Mouse (Mus musculus) olfactory bulb, adult 2 months (tissue): ENCODE results near the gene Pkd1.

ENCODE experiments used
- CTCF ChIP-seq: fragments of 200-500 bp; IDR thresholded peaks from 2 replicates; pipeline ENCODE4 v1.5.1; 2012; ENCODE audit warnings: low read depth, mild to moderate bottlenecking, low read length, moderate library complexity; ENCODE audit not compliant: insufficient read depth
- POLR2A ChIP-seq: fragments of 200-500 bp; IDR thresholded peaks from 2 replicates; pipeline ENCODE4 v1.6.1; 2012; ENCODE audit warnings: mild to moderate bottlenecking, low read depth, low read length, moderate library complexity; ENCODE audit not compliant: insufficient read depth

DNA sequence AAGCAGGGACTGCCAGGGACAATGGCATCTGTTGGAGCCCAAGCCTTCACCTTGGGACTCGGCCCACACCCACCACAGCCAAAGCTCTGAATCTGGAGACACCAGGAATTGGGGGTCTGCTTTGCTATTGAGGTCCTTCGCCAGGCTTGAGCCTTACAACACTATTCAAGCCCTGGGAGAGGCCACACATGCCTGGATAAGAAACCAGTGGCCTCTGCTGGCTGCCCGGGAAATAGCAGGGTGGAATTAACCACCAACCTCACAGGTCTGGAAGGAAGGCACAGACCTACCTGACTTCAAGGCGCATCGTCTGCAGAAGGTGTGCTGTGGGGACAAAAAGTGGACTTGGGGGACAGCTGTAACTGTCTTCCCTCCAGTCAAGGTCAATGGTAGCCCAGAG is 36.0 kb upstream of the Pkd1 start:
- TF ChIP-seq CTCF (peak; percentile 30; the same call in 1 of the 2 replicates), POLR2A (no peak)
